Mouse (Mus musculus) brain, embryonic 14.5 days (tissue): ENCODE measurements around the gene Trim3.

Experiments
- CTCF ChIP-seq: fragments of 200-500 bp; IDR thresholded peaks from 2 replicates; pipeline ENCODE4 v1.5.1; 2012; ENCODE audit warnings: inconsistent platforms, mild to moderate bottlenecking, moderate library complexity, borderline replicate concordance; ENCODE audit not compliant: insufficient read depth, insufficient read length; ENCODE audit errors: extremely low read depth
- POLR2A ChIP-seq: fragments of 200-500 bp; IDR thresholded peaks from 2 replicates; pipeline ENCODE4 v1.6.1; 2012; ENCODE audit warnings: mild to moderate bottlenecking, inconsistent platforms, borderline replicate concordance; ENCODE audit not compliant: poor library complexity, insufficient read depth, insufficient read length, severe bottlenecking; ENCODE audit errors: extremely low read depth

DNA sequence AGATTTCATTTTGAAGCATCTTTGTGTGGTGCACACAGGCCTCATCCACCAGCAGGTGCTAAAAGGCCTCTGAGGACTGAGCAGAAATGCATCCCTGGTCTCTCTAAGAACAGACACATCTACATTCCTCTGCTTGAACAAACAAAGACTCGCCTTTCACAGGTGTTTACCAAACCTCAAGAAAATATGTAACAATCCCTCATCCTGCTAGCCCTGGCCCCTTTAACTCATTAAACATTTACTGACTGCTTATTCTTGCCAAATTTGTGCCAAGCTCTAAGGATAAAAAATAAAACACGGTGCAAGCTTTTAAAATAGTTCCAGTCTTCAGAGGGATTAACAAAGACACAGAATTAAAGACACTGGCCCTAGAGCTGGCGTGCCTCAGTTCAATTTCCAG, 13.7 kb downstream of the Trim3 start:
- TF ChIP-seq POLR2A, result no peak
- TF ChIP-seq CTCF, result no peak
